Mouse (Mus musculus): ENCODE results near the gene Smarca2.

GRCm38 (mm10) chr19:26569461-26569860, 35.4 kb upstream of the Smarca2 start:
- no peak for TF ChIP-seq POLR2A (IDR thresholded peaks at IDR 0.05; ENCODE audit: insufficient read length, low read depth)
- no peak for TF ChIP-seq E2F4 (IDR thresholded peaks at IDR 0.05; ENCODE audit: insufficient read depth)
- no peak for TF ChIP-seq POLR2AphosphoS2 (IDR thresholded peaks at IDR 0.05; ENCODE audit: insufficient read length, low read depth)
- TF ChIP-seq USF1 (IDR thresholded peaks at IDR 0.05; ENCODE audit: low read depth), result no peak
- no peak for TF ChIP-seq TCF12 (IDR thresholded peaks at IDR 0.05; ENCODE audit: insufficient read depth, poor library complexity, severe bottlenecking)

Data from myocyte (in vitro differentiated cells).